Mouse (Mus musculus): ENCODE measurements around the gene Trim26. TPM values are rescaled to one million over a fixed set of nuclear protein-coding genes. Genes with fewer than 3 reads are reported as not detected.

The Trim26 gene
- polyA plus RNA-seq, 1 experiment from 2014 or later: 46.6 TPM

DNA sequence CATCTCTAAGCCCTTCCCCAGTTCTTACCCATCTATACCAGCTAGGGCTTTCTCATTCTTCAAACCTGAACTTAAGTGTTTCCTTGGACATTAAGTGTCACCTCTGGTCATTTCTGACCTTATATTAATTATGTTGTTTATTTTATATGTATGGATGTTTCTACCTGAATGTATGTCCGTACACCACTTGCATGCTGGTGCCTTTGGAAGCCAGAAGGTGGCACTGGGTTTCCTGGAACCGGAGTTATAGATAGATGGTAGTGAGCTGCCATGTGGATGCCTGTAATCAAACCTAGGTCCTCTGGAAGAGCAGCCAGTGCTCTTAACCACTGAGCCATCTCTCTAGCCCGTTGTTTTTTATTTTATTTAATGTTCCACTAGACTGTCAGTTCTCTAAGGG, 18.6 kb downstream of the Trim26 start:
- Histone ChIP-seq H3K9me3 (no peaks in the 10 kb centered on the region), H3K4me3 (replicated peaks) (no peak overlapping the region), H3K27me3 (no peaks in the 10 kb centered on the region), H3K27ac (no peak overlapping the region), H3K9ac (replicated peaks) (no peak overlapping the region), H3K4me1 (replicated peaks) (no peaks in the 10 kb centered on the region), H3K36me3 (peaks cover 99% of the 10 kb centered on the region), H3K4me2 (replicated peaks) (no peak overlapping the region)
- 96% methylated on average over 3 of the region's 3 CpGs for WGBS
- ATAC-seq: no peak

- Histone ChIP-seq H3K27ac (no peak overlapping the region), H3K9ac (replicated peaks) (no peak overlapping the region), H3K4me1 (replicated peaks) (no peaks in the 10 kb centered on the region), H3K9me3 (no peaks in the 10 kb centered on the region), H3K4me3 (replicated peaks) (no peak overlapping the region), H3K36me3 (peaks cover 91% of the 10 kb centered on the region), H3K27me3 (no peaks in the 10 kb centered on the region), H3K4me2 (replicated peaks) (no peak overlapping the region)
- ATAC-seq: no peak
- WGBS: 94% methylated on average over 4 of the region's 4 CpGs
Observed at GRCm38 (mm10) chr17:36856236-36856635, 19.3 kb downstream of the Trim26 start.

- Histone ChIP-seq H3K27me3 (no peaks in the 10 kb centered on the region), H3K4me1 (replicated peaks) (no peaks in the 10 kb centered on the region), H3K36me3 (peaks cover 72% of the 10 kb centered on the region), H3K9me3 (no peaks in the 10 kb centered on the region), H3K9ac (replicated peaks) (no peak overlapping the region), H3K27ac (no peak overlapping the region), H3K4me2 (replicated peaks) (no peak overlapping the region), H3K4me3 (replicated peaks) (no peak overlapping the region)
- no peak for ATAC-seq
- 90% methylated on average over 3 of the region's 3 CpGs for WGBS
Observed at GRCm38 (mm10) chr17:36858181-36858580, 21.2 kb downstream of the Trim26 start.

GRCm38 (mm10) chr17:36861680-36862079, 24.7 kb downstream of the Trim26 start:
- no peak for ATAC-seq
- Histone ChIP-seq H3K36me3 (peaks cover 37% of the 10 kb centered on the region), H3K4me3 (replicated peaks) (no peak overlapping the region), H3K9ac (replicated peaks) (no peak overlapping the region), H3K9me3 (no peaks in the 10 kb centered on the region), H3K27me3 (peaks cover 12% of the 10 kb centered on the region), H3K27ac (no peak overlapping the region), H3K4me1 (replicated peaks) (peaks cover 3% of the 10 kb centered on the region), H3K4me2 (replicated peaks) (no peak overlapping the region)
- 77% methylated on average over 2 of the region's 2 CpGs for WGBS

DNA sequence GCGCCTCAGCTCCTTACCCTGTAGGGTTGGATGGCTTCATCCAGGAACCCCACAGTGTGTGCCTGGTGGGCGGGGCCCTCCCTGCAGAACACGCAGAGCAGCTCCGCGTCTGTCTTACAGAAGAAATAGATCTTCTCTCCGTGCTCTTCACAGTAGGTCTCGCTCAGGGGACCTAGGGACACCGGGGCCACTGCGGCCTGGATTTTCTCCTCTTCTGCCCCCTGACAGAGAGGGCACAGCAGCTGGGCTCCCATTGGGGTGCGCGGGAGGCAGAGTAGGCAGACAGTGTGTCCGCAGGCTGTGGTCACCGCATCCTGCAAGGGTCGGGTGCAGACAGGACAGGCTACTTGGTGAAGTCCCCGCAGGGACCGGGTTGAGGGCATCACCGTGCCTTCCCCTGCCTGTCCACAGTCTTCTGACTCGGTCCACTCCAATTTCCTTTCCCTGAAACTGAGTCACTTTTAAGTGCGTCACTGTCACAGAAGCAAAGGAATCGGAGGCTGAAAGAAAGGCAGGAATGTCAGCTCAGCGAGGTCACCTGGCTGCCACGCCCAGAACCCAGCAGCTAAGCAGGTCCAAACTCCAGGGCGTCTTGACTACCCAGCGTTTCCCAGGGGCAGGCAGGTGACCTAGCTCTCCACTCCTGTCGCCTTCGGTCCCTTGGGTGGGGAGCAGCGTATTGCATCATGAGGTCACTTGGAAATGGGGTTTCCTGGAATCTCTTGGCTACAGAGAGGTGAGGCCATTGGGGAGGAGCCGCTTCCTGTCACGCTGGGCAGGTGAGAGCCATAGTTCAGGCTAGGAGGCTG, 30.0 kb downstream of the Trim26 start, which contains the start of gene Trim15:
Gene Trim15 (minus strand): TSS at position 492 of the 809 bp plus-strand sequence.
- H3K36me3 ChIP-seq: no peaks in the 10 kb centered on the region
- no peak within 1 kb of the TSS for H3K27ac ChIP-seq
- no peaks in the 10 kb centered on the region for H3K9me3 ChIP-seq
- WGBS: 13% methylated on average over 29 of the region's 29 CpGs
- peak; percentile 62; the same call in 1 of the 2 replicates for ATAC-seq
- H3K4me1 ChIP-seq (replicated peaks): peaks cover 7% of the 10 kb centered on the region
- peaks cover 22% of the 10 kb centered on the region for H3K27me3 ChIP-seq
- no peak within 1 kb of the TSS; the same call in 1 of the 2 replicates for H3K9ac ChIP-seq (replicated peaks)
- H3K4me2 ChIP-seq (replicated peaks): peak within 1 kb of the TSS; percentile 50
- H3K4me3 ChIP-seq (replicated peaks): peak within 1 kb of the TSS; percentile 27

DNA sequence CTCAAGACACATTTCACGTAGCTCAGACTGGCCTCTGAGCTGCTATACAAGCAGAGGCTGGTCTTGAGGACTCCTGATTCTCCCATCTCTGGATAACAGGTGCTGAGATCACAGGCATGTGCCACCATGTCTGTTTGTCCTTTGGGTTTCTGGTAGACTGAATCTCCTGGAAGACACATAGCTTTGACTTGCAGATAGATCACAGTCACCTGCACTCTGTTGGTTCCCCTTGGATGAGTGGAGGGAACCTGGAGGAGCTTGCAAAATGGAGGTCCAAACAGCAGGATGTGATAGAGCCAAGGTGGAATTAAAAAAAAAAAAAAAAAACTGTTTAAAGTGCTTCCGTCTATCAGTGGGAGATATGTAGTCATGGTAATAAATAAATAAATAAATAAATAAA, 31.9 kb downstream of the Trim26 start:
- no peak overlapping the region for H3K4me3 ChIP-seq (replicated peaks)
- no peak overlapping the region for H3K4me2 ChIP-seq (replicated peaks)
- peaks cover 7% of the 10 kb centered on the region for H3K4me1 ChIP-seq (replicated peaks)
- H3K9ac ChIP-seq (replicated peaks): no peak overlapping the region
- no peak overlapping the region for H3K27ac ChIP-seq
- H3K27me3 ChIP-seq: peaks cover 22% of the 10 kb centered on the region
- WGBS: 89% methylated on average over 2 of the region's 2 CpGs
- no peaks in the 10 kb centered on the region for H3K9me3 ChIP-seq
- ATAC-seq: no peak
- H3K36me3 ChIP-seq: no peaks in the 10 kb centered on the region

DNA sequence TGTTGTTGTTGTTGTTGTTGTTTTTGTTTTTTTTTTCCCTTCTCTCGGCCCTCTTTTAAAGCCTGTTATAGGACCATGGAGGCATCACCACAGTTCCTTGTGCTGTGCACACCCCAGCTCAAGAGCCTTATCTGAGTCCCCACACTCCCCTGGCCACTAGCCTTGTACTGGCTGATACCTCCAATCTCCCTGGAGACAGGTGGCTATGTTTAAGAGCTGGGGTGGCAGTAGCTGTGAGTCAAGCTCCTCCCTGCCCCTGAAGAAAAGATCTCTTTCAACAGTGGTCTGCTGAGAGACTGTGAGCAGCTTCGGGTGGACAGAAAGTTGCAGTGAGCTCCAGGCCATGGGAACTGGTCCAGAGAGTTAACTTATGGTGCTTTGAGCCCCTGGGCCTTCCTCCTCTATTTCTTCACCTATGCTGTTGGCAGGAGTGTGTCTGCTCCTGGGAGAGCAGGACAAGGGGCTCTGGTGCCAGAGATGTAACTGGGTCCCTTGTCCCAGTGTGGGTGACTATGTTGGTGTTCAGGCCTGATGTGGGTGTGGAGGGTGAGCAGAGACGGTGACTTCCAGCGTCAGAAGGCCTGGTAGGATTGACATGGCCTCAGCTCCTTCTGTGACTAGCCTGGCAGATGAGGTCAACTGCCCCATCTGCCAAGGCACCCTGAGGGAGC, 32.5 kb downstream of the Trim26 start, which contains the start of gene Trim10:
Gene Trim10 (plus strand): TSS at position 291 of the 671 bp plus-strand sequence.
- no peaks in the 10 kb centered on the region for H3K9me3 ChIP-seq
- no peak within 1 kb of the TSS for H3K9ac ChIP-seq (replicated peaks)
- H3K36me3 ChIP-seq: no peaks in the 10 kb centered on the region
- 79% methylated on average over 4 of the region's 4 CpGs for WGBS
- no peak within 1 kb of the TSS for H3K4me3 ChIP-seq (replicated peaks)
- H3K4me2 ChIP-seq (replicated peaks): no peak within 1 kb of the TSS
- H3K27me3 ChIP-seq: peaks cover 22% of the 10 kb centered on the region
- H3K27ac ChIP-seq: no peak within 1 kb of the TSS
- peaks cover 7% of the 10 kb centered on the region for H3K4me1 ChIP-seq (replicated peaks)
- no peak for ATAC-seq

DNA sequence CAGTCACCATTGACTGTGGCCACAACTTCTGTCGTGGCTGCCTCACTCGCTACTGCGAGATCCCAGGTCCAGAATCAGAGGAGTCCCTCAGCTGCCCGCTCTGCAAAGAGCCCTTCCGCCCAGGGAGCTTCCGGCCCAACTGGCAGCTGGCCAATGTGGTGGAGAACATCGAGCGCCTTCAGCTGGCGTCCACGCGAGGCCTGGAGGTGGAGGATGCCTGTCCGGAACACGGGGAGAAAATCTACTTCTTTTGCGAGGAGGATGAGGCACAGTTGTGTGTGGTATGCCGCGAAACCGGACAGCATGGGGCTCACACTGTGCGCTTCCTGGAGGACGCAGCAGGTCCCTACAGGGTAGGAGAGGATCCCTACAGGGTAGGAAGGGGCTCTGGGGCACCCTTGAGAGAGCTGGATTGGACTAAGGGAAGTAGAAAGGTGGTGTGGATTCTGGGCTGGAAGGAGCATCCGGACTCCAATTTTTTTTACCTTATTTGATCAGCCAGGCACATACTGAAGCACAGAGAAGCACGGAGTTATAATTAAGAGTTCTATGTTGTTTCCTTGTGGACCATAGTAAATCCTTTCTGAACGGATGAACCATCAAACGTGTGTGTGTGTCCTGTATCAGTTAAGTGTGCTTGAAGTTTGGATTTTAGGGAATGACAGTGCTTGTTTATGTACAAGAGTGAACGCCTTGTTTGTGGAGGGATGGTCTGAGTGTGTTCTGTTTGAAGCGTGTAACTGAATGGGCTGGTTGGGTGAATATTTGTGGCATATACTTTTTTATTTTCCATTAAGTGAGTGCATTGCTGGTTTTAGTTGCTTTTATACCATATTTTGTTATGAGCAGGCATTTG, 33.2 kb downstream of the Trim26 start:
- Histone ChIP-seq H3K4me1 (replicated peaks) (peaks cover 7% of the 10 kb centered on the region), H3K36me3 (no peaks in the 10 kb centered on the region), H3K27me3 (peaks cover 17% of the 10 kb centered on the region), H3K9ac (replicated peaks) (no peak overlapping the region), H3K4me3 (replicated peaks) (no peak overlapping the region), H3K27ac (no peak overlapping the region), H3K9me3 (no peaks in the 10 kb centered on the region), H3K4me2 (replicated peaks) (no peak overlapping the region)
- ATAC-seq: no peak
- 78% methylated on average over 25 of the region's 25 CpGs for WGBS

DNA sequence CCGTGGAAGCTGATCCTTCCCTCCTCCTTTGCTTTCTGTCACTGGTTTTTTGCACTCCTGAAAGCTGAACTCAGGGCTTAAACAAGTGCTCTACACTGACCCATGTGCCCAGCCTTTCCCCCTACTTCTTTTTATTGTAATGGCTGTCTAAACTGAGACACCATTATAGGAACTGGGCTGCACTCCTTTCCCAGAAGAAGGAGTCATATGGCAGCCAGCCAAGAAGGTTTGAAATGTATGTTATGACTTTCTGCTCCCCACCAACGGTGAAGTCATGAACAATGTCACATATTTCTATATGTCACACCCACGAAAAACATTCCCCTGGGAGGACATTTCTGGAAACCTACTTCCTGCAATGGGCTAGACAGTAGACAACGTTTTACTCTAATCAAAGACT, 37.7 kb downstream of the Trim26 start:
- no peak overlapping the region for H3K9ac ChIP-seq (replicated peaks)
- H3K27me3 ChIP-seq: no peaks in the 10 kb centered on the region
- ATAC-seq: no peak

DNA sequence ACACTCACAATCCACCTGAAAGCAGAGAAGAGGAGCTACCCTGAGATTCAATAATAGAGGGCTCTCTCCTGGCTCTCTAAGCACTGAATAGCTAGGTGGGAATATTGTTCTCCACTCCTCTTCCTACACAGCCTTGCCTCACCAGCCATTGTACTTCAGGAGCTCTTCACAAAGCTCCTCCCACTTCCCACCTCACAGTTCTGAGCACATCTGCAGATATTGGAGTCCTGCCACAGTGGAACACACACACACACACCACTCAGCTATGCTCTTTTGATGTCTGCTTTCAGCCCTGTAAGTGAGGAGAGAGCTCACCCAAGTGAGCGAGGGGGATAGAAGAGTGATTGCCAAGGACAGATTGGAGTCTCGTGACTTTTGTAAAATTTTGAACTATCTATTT, 46.4 kb downstream of the Trim26 start:
- no peaks in the 10 kb centered on the region for H3K9me3 ChIP-seq
- no peak overlapping the region for H3K4me3 ChIP-seq (replicated peaks)
- 85% methylated on average over 2 of the region's 2 CpGs for WGBS
- no peak overlapping the region for H3K27ac ChIP-seq
- H3K4me1 ChIP-seq (replicated peaks): no peaks in the 10 kb centered on the region
- H3K27me3 ChIP-seq: no peaks in the 10 kb centered on the region
- H3K36me3 ChIP-seq: no peaks in the 10 kb centered on the region
- no peak overlapping the region for H3K4me2 ChIP-seq (replicated peaks)
- no peak overlapping the region for H3K9ac ChIP-seq (replicated peaks)
- ATAC-seq: no peak

More for the DNA sequence above, 37.7 kb downstream of the Trim26 start:
- Histone ChIP-seq H3K4me3 (replicated peaks) (no peak overlapping the region), H3K4me1 (replicated peaks) (no peaks in the 10 kb centered on the region), H3K36me3 (no peaks in the 10 kb centered on the region), H3K27ac (no peak overlapping the region), H3K4me2 (replicated peaks) (no peak overlapping the region), H3K9me3 (no peaks in the 10 kb centered on the region)
- 77% methylated on average over 4 of the region's 4 CpGs for WGBS

GRCm38 (mm10) chr17:36885132-36885790, 48.3 kb downstream of the Trim26 start:
- whole genome bisulfite sequencing: 94% methylated on average over 12 of the region's 12 CpGs
- no peak for ATAC-seq
- no peaks in the 10 kb centered on the region for H3K27me3 ChIP-seq

More at GRCm38 (mm10) chr17:36885132-36885790, 48.3 kb downstream of the Trim26 start:
- Histone ChIP-seq H3K9ac (replicated peaks) (no peak overlapping the region), H3K4me3 (replicated peaks) (no peak overlapping the region), H3K27ac (no peak overlapping the region), H3K9me3 (no peaks in the 10 kb centered on the region), H3K4me1 (replicated peaks) (no peaks in the 10 kb centered on the region), H3K36me3 (no peaks in the 10 kb centered on the region), H3K4me2 (replicated peaks) (no peak overlapping the region)
